Comparison of ENCODE assay signal across 9 mouse cellular contexts in the genomic region with DNA sequence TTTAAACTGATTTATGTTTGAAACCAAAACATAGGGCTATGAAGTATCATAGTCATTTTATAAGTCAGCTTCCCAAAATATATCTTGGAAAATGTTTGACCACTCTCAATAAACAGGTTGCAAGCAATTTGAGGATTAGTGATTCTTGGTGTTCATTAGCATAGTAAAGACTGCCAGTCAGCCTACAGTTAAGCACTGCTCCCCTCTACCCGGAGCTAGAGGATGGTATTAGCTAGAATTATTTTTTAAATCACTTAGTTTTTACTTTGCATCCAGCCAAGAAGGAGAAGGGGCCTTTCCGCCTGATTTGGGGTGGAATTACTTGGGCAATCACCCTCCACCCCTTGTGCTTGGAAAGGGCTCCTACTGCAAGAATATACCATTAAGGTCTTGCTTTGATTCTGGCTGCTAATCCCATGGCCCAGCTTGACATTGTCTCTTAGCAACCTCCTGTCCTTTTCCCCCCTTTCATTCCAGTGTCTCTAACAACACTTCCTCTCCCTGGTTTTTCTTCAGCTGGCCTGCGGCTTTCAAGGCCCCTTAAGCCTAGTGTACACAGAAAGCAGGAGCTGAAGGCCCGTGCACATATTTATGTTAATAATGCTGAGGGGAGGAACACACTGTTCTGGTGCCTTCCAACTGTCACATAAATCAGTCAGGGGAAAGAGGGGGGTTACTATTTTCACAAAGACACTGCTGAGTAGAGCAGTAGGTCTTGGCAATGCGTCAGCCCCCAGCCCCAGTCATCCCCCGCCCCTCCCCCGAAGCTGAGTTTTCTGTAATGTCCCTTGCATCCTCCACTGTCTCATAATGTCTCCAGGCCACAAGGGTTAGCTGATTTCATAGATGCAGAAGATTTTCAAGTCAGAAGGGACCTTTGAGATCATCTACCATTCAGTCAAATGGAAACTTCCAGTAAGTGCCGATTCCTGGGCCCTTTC.
A peak's percentile ranks its signal among the peaks of the same experiment; 100 is the strongest.
DNase-seq lines count a peak whose midpoint lies in the region; ATAC-seq and TF ChIP-seq lines count a peak whose summit lies in the region.
"Had no signal": no experiment of that assay in that cellular context is flagged by ENCODE, and none has a peak within 500 bp of the region (broad histone marks: within the 10 kb centered on the region; RNA-seq: fewer than 3 reads in every experiment).

No protein-coding gene starts in this region.

- H3K4me2 ChIP-seq in embryonic facial prominence, embryonic 15.5 days (replicated peaks): no peak overlapping the region
- no peak overlapping the region for H3K4me2 ChIP-seq in kidney, postnatal 0 days (ENCODE audit: low read length)
- H3K4me2 ChIP-seq in midbrain, postnatal 0 days (ENCODE audit: low read depth, low read length, poor library complexity, severe bottlenecking): no peak overlapping the region

- 40% methylated on average over 8 of the region's 8 CpGs for WGBS in embryonic facial prominence, embryonic 15.5 days
- 33% methylated on average over 8 of the region's 8 CpGs for WGBS in kidney, postnatal 0 days
- 21% methylated on average over 8 of the region's 8 CpGs for WGBS in midbrain, postnatal 0 days

- no peak for ATAC-seq in cerebellum, adult (ENCODE audit: insufficient number of reproducible peaks, low FRiP score, low TSS enrichment)
- ATAC-seq in embryonic facial prominence, embryonic 15.5 days (ENCODE audit: insufficient number of reproducible peaks, low FRiP score, low TSS enrichment, low read depth): peak; percentile 29; the same call in 1 of the 2 replicates
- peak; percentile 40; the same call in 1 of the 2 replicates for ATAC-seq in kidney, postnatal 0 days (replicated peaks; ENCODE audit: low FRiP score, low read depth)
- peak; percentile 56; the same call in 1 of the 2 replicates for ATAC-seq in midbrain, postnatal 0 days (ENCODE audit: low FRiP score)
- no peak for ATAC-seq in megakaryocyte progenitor cell, adult 5-6 weeks (replicated peaks; ENCODE audit: poor library complexity)

- no peaks in the 10 kb centered on the region for H3K36me3 ChIP-seq in embryonic facial prominence, embryonic 15.5 days
- no peaks in the 10 kb centered on the region for H3K36me3 ChIP-seq in kidney, postnatal 0 days (ENCODE audit: insufficient read depth, low read length)
- no peaks in the 10 kb centered on the region for H3K36me3 ChIP-seq in midbrain, postnatal 0 days (ENCODE audit: insufficient read depth, low read length)

- H3K9me3 ChIP-seq in embryonic facial prominence, embryonic 15.5 days (replicated peaks): no peaks in the 10 kb centered on the region
- H3K9me3 ChIP-seq in kidney, postnatal 0 days (replicated peaks; ENCODE audit: low read length): no peaks in the 10 kb centered on the region
- no peaks in the 10 kb centered on the region for H3K9me3 ChIP-seq in midbrain, postnatal 0 days (ENCODE audit: low read length)

- H3K4me1 ChIP-seq in embryonic facial prominence, embryonic 15.5 days: peaks cover 10% of the 10 kb centered on the region; the same call in 1 of the 2 replicates
- H3K4me1 ChIP-seq in kidney, postnatal 0 days (replicated peaks; ENCODE audit: insufficient read depth, low read length): no peaks in the 10 kb centered on the region; the same call in 1 of the 2 replicates
- 0 out of 2 replicates have a peak, but pooled peaks cover 3% of the 10 kb centered on the region for H3K4me1 ChIP-seq in midbrain, postnatal 0 days (ENCODE audit: insufficient read depth, low read length)

- H3K4me3 ChIP-seq in embryonic facial prominence, embryonic 15.5 days (replicated peaks): no peak overlapping the region
- no peak overlapping the region for H3K4me3 ChIP-seq in kidney, postnatal 0 days (replicated peaks; ENCODE audit: low read depth, low read length)
- H3K4me3 ChIP-seq in midbrain, postnatal 0 days (ENCODE audit: low read depth, low read length): no peak overlapping the region

- no peak for TF ChIP-seq CTCF in kidney, postnatal 0 days (IDR thresholded peaks at IDR 0.05; ENCODE audit: low read depth)
- TF ChIP-seq CTCF in midbrain, postnatal 0 days (IDR thresholded peaks at IDR 0.05): no peak

- H3K9ac ChIP-seq in embryonic facial prominence, embryonic 15.5 days: no peak overlapping the region
- no peak overlapping the region for H3K9ac ChIP-seq in kidney, postnatal 0 days (ENCODE audit: low read depth, low read length)
- H3K9ac ChIP-seq in midbrain, postnatal 0 days (replicated peaks; ENCODE audit: low read length, poor library complexity, severe bottlenecking): 0 out of 2 replicates have a peak overlapping the region, but pooled peaks have one; percentile 8
- H3K9ac ChIP-seq: liver, embryonic 14.5 days had no signal

- no peaks in the 10 kb centered on the region for H3K27me3 ChIP-seq in embryonic facial prominence, embryonic 15.5 days
- H3K27me3 ChIP-seq in kidney, postnatal 0 days (ENCODE audit: insufficient read depth, low read length): no peaks in the 10 kb centered on the region
- H3K27me3 ChIP-seq in midbrain, postnatal 0 days (ENCODE audit: insufficient read depth, low read length): peaks cover 4% of the 10 kb centered on the region; the same call in 1 of the 2 replicates

- peak; percentile 12 to 15 for DNase-seq in cerebellum, postnatal 14 days
- peak; percentile 85 for DNase-seq in kidney, postnatal 0 days (ENCODE audit: low spot score)
- DNase-seq in midbrain, postnatal 0 days (ENCODE audit: low spot score): peak; percentile 75
- no peak for DNase-seq in left cerebral cortex, adult 9 months (ENCODE audit: low spot score in 2 of 2)
- DNase-seq in left cerebral cortex, adult 8-10 months (ENCODE audit: low spot score in 2 of 2): no peak

- H3K27ac ChIP-seq in embryonic facial prominence, embryonic 15.5 days (replicated peaks): peak overlapping the region; percentile 22
- H3K27ac ChIP-seq in kidney, postnatal 0 days: peak overlapping the region; percentile 20
- H3K27ac ChIP-seq in midbrain, postnatal 0 days (ENCODE audit: low read depth, low read length): peak overlapping the region; percentile 43
- H3K27ac ChIP-seq: liver, embryonic 14.5 days had no signal

Comparison
In these comparisons a context has a peak if more than half of its experiments do, and no peak if none do; other contexts are left out.
1. DNase-seq: peak in cerebellum, postnatal 14 days (2 of 2), kidney, postnatal 0 days (single experiment) and midbrain, postnatal 0 days (single experiment); none in left cerebral cortex, adult 9 months (0 of 2) and left cerebral cortex, adult 8-10 months (0 of 2).
2. ATAC-seq: peak in embryonic facial prominence, embryonic 15.5 days (single experiment), kidney, postnatal 0 days (single experiment) and midbrain, postnatal 0 days (single experiment); none in cerebellum, adult (single experiment) and megakaryocyte progenitor cell, adult 5-6 weeks (single experiment).
3. Peak in every context shown above with its lines, with median percentiles within 50 percentile points of each other: H3K27ac ChIP-seq.